Mouse (Mus musculus): ENCODE data around the gene Mum1. TPM values are rescaled to one million over a fixed set of nuclear protein-coding genes. Genes with fewer than 3 reads are reported as not detected.

Mum1 gene
- polyA plus RNA-seq, 1 experiment from 2014 or later, result 21.9 TPM

DNA sequence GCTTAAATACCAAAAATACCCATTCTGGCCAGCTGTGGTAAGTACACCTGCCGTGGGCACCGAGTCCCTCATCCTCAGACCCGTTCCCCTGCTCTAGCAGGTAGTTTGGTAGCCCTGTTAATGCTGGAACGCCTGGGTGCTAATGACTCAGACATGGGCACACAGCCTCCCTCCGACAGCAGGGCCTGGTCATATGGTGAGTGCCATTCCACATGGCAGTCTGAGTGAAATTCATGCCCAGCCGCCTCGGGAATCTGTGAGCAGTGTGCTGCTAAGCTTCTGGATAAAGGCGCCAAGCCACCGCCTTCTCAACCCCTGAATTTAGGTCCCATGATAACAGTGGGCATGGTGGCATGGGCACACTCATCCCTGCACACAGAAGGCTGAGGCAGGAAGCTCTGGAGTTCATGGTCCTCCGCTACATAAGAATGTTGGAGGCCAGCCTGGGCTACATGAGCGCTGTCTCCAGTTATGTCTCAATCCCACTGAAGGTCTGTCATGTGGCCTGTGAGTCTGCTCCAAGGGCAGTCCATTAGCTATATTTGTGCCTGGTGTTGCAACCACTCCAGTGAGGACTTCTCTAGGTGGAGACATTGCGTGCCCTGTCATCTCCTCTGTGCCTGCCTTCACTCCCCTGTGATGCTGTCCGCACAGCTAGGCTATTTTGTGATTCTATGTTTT is 10.1 kb downstream of the Mum1 start:
- WGBS, result 96% methylated on average over 13 of the region's 13 CpGs
- no peaks in the 10 kb centered on the region for H3K9me3 ChIP-seq (ENCODE audit: control insufficient read depth)
- H3K4me3 ChIP-seq (ENCODE audit: low read depth, low read length), result no peak overlapping the region
- no peak for TF ChIP-seq CTCF (IDR thresholded peaks at IDR 0.05; ENCODE audit: low read depth)
- ATAC-seq, result no peak
- no peak overlapping the region for H3K9ac ChIP-seq (ENCODE audit: low read depth, low read length)
- no peaks in the 10 kb centered on the region for H3K4me1 ChIP-seq (replicated peaks; ENCODE audit: control insufficient read depth, insufficient read depth, low read length)
- H3K27me3 ChIP-seq (replicated peaks; ENCODE audit: control insufficient read depth, insufficient read depth, low read length), result no peaks in the 10 kb centered on the region
- H3K36me3 ChIP-seq (ENCODE audit: control insufficient read depth, insufficient read depth), result peaks cover 94% of the 10 kb centered on the region
- no peak overlapping the region for H3K4me2 ChIP-seq (replicated peaks; ENCODE audit: low read depth)
- H3K27ac ChIP-seq (ENCODE audit: low read depth, low read length), result no peak overlapping the region

DNA sequence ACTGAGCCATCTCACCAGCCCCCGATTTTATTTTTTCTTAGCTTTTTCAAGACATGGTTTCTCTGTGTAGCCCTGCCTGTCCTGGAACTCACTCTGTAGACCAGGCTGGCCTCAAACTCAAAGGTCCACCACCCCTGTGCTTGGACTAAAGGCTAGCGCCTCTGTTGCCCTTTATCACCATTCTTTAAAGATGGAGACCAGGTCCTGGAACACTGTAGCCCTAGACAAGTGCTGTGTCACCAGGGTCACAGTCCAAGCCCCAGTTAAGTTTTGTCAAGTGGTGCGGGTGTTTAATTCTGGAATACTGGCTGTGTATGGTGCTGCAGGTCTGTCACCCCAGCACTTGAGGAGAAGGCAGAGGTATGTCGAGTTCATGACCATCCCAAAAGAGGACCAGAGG is 10.8 kb downstream of the Mum1 start:
- peaks cover 93% of the 10 kb centered on the region for H3K36me3 ChIP-seq (ENCODE audit: control insufficient read depth, insufficient read depth)
- ATAC-seq, result no peak
- no peak overlapping the region for H3K4me3 ChIP-seq (ENCODE audit: low read depth, low read length)
- 92% methylated on average over 4 of the region's 4 CpGs for WGBS
- no peaks in the 10 kb centered on the region for H3K27me3 ChIP-seq (replicated peaks; ENCODE audit: control insufficient read depth, insufficient read depth, low read length)
- no peaks in the 10 kb centered on the region for H3K4me1 ChIP-seq (replicated peaks; ENCODE audit: control insufficient read depth, insufficient read depth, low read length)
- no peak overlapping the region for H3K4me2 ChIP-seq (replicated peaks; ENCODE audit: low read depth)
- no peak overlapping the region for H3K9ac ChIP-seq (ENCODE audit: low read depth, low read length)
- H3K9me3 ChIP-seq (ENCODE audit: control insufficient read depth), result no peaks in the 10 kb centered on the region
- TF ChIP-seq CTCF (IDR thresholded peaks at IDR 0.05; ENCODE audit: low read depth), result no peak
- no peak overlapping the region for H3K27ac ChIP-seq (ENCODE audit: low read depth, low read length)

DNA sequence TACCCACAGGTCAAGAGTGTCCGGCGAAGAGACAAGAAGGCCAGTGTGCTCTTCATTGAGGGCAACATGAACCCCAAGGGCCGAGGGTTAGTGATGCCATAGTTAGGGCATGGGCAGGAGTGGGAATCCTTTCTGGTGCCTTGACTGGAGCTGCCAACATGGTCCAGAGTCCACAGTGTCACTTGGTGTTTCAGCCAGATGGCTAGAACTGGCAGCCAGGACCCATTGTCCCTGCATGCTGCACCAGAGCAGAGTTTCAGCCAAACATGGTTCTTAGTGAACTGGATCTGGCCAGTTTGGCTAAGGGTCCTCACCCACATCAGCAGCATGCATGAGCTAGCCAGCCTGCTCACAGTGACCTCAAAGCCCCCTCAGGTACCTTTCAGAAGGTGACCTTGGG is 12.1 kb downstream of the Mum1 start:
- Histone ChIP-seq H3K27me3 (replicated peaks; ENCODE audit: control insufficient read depth, insufficient read depth, low read length) (no peaks in the 10 kb centered on the region), H3K9me3 (ENCODE audit: control insufficient read depth) (no peaks in the 10 kb centered on the region), H3K4me2 (replicated peaks; ENCODE audit: low read depth) (no peak overlapping the region), H3K9ac (ENCODE audit: low read depth, low read length) (no peak overlapping the region), H3K36me3 (ENCODE audit: control insufficient read depth, insufficient read depth) (peaks cover 92% of the 10 kb centered on the region), H3K27ac (ENCODE audit: low read depth, low read length) (no peak overlapping the region), H3K4me1 (replicated peaks; ENCODE audit: control insufficient read depth, insufficient read depth, low read length) (no peaks in the 10 kb centered on the region), H3K4me3 (ENCODE audit: low read depth, low read length) (no peak overlapping the region)
- no peak for TF ChIP-seq CTCF (IDR thresholded peaks at IDR 0.05; ENCODE audit: low read depth)
- no peak for ATAC-seq
- whole genome bisulfite sequencing, result 90% methylated on average over 3 of the region's 3 CpGs

GRCm38 (mm10) chr10:80239791-80240190 is 13.6 kb downstream of the Mum1 start:
- TF ChIP-seq CTCF (IDR thresholded peaks at IDR 0.05; ENCODE audit: low read depth), result no peak
- Histone ChIP-seq H3K4me1 (replicated peaks; ENCODE audit: control insufficient read depth, insufficient read depth, low read length) (no peaks in the 10 kb centered on the region), H3K27me3 (replicated peaks; ENCODE audit: control insufficient read depth, insufficient read depth, low read length) (no peaks in the 10 kb centered on the region), H3K36me3 (ENCODE audit: control insufficient read depth, insufficient read depth) (peaks cover 92% of the 10 kb centered on the region), H3K9ac (ENCODE audit: low read depth, low read length) (no peak overlapping the region), H3K9me3 (ENCODE audit: control insufficient read depth) (no peaks in the 10 kb centered on the region), H3K27ac (ENCODE audit: low read depth, low read length) (no peak overlapping the region), H3K4me3 (ENCODE audit: low read depth, low read length) (no peak overlapping the region), H3K4me2 (replicated peaks; ENCODE audit: low read depth) (no peak overlapping the region)
- no peak for ATAC-seq
- 63% methylated on average over 6 of the region's 6 CpGs for WGBS

DNA sequence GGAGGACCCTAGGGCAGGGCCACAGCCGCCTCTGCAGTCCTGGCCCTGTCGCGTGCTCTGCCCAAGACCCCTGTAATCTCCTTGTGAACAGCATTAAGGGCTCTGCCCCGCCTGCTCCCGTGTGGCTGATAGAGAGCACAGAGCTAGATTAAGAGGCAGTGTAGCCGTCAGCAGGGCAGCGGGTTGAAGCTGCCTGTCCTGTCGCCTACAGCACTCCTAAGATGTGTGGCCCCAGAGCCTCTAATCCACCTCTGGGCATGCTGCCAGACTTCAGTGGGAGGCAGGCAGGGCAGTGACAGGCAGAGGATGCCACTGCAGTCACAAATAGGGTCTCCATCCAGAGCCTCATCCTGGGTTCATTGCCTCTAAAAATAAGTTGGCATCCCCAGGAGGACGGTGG is 15.9 kb downstream of the Mum1 start:
- no peak overlapping the region for H3K4me3 ChIP-seq (ENCODE audit: low read depth, low read length)
- 54% methylated on average over 9 of the region's 9 CpGs for WGBS
- peaks cover 71% of the 10 kb centered on the region for H3K36me3 ChIP-seq (ENCODE audit: control insufficient read depth, insufficient read depth)
- no peak for TF ChIP-seq CTCF (IDR thresholded peaks at IDR 0.05; ENCODE audit: low read depth)
- no peak overlapping the region for H3K27ac ChIP-seq (ENCODE audit: low read depth, low read length)
- ATAC-seq, result no peak
- H3K9me3 ChIP-seq (ENCODE audit: control insufficient read depth), result no peaks in the 10 kb centered on the region
- no peak overlapping the region for H3K4me2 ChIP-seq (replicated peaks; ENCODE audit: low read depth)
- H3K27me3 ChIP-seq (replicated peaks; ENCODE audit: control insufficient read depth, insufficient read depth, low read length), result no peaks in the 10 kb centered on the region
- H3K4me1 ChIP-seq (replicated peaks; ENCODE audit: control insufficient read depth, insufficient read depth, low read length), result no peaks in the 10 kb centered on the region
- H3K9ac ChIP-seq (ENCODE audit: low read depth, low read length), result no peak overlapping the region

DNA sequence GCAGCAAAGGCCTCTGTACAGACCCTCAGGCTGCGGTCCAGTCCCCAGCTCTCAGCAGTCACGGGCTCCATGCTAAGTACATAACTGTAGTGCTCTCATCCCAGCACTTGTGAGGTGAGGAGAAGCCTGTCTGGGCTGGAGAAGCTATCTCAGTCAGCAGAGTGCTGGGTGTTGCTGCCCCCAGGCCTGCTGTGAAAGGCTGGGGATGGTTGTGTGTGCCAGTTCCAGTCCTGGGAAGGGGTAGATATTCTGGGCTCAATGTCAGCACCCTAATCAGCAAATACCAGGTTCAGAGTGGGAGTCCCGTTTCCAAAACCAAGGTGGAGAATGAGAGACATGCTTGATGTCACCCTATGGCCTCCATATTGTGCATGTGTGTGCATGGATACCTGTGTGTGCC is 16.4 kb downstream of the Mum1 start:
- Histone ChIP-seq H3K4me2 (replicated peaks; ENCODE audit: low read depth) (no peak overlapping the region), H3K4me3 (ENCODE audit: low read depth, low read length) (no peak overlapping the region), H3K9me3 (ENCODE audit: control insufficient read depth) (no peaks in the 10 kb centered on the region), H3K4me1 (replicated peaks; ENCODE audit: control insufficient read depth, insufficient read depth, low read length) (no peaks in the 10 kb centered on the region), H3K9ac (ENCODE audit: low read depth, low read length) (no peak overlapping the region), H3K27ac (ENCODE audit: low read depth, low read length) (no peak overlapping the region), H3K36me3 (ENCODE audit: control insufficient read depth, insufficient read depth) (peaks cover 66% of the 10 kb centered on the region), H3K27me3 (replicated peaks; ENCODE audit: control insufficient read depth, insufficient read depth, low read length) (no peaks in the 10 kb centered on the region)
- no peak for TF ChIP-seq CTCF (IDR thresholded peaks at IDR 0.05; ENCODE audit: low read depth)
- whole genome bisulfite sequencing, result 93% methylated on average over 3 of the region's 3 CpGs
- ATAC-seq, result no peak
